ENCODE assay signal across 23 mouse cellular contexts in the genomic region with DNA sequence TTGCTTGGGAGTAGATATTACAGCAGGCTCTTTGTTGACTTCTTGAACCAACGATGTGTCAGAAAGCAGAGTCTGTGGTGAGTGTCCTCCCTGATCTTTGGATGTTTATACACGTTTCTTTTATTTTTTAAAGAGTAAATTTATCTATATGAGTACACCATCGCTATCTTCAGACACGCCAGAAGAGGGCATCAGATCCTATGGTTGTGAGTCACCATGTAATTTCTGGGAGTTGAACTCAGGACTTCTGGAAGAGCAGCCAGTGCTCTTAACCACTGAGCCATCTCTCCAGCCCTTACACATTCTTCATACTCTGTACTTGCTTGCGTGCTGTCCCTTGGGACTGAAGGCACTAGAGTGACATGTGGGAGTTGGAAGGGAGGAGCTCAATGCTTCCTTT. TPM values are rescaled to one million over a fixed set of nuclear protein-coding genes. Genes with fewer than 3 reads are reported as not detected.
"Had no signal": no experiment of that assay in that cellular context is flagged by ENCODE, and none has a peak within 500 bp of the region (broad histone marks: within the 10 kb centered on the region; RNA-seq: fewer than 3 reads in every experiment).

No protein-coding gene starts in this region.

- H3K9ac ChIP-seq: limb, embryonic 12.5 days; liver, embryonic 14.5 days; midbrain, embryonic 13.5 days had no signal

- H3K27me3 ChIP-seq: limb, embryonic 12.5 days; midbrain, embryonic 13.5 days had no signal

- H3K36me3 ChIP-seq: limb, embryonic 12.5 days; midbrain, embryonic 13.5 days had no signal

- H3K27ac ChIP-seq: limb, embryonic 12.5 days; liver, embryonic 14.5 days; midbrain, embryonic 13.5 days had no signal

- H3K4me3 ChIP-seq: limb, embryonic 12.5 days; midbrain, embryonic 13.5 days had no signal

- H3K4me2 ChIP-seq: limb, embryonic 12.5 days; midbrain, embryonic 13.5 days had no signal

- H3K9me3 ChIP-seq: limb, embryonic 12.5 days; midbrain, embryonic 13.5 days had no signal

- H3K4me1 ChIP-seq: limb, embryonic 12.5 days; midbrain, embryonic 13.5 days had no signal

- ATAC-seq: lung, postnatal 0 days; midbrain, embryonic 13.5 days had no signal

- DNase-seq: kidney, adult 9 months; kidney, postnatal 10 days; kidney, postnatal 4 days; liver; lung, adult 2 months; lung, postnatal 36 days; retina, postnatal 1 day; right cerebral cortex, postnatal 4 days; spleen, adult 18-20 months; thymus, adult 18-20 months; thymus, postnatal 14 days had no signal

RNA-seq across cellular contexts. Expression of gene Vmn1r85, which starts 22.7 kb away (rescaled TPM):
- total RNA-seq: layer of hippocampus, postnatal 25 days; left cerebral cortex, postnatal 36 days; megakaryocyte progenitor cell, adult 5-6 weeks; neutrophil, adult 5-6 weeks had no signal
- polyA plus RNA-seq: limb, embryonic 12.5 days; liver, embryonic 14.5 days; lung, adult 2 months; lung, postnatal 0 days; neural tube, embryonic 11.5 days; stomach, embryonic 14.5 days had no signal

RNA-seq across cellular contexts. Expression of gene Vmn1r86, which starts 47.4 kb away (rescaled TPM):
- total RNA-seq: layer of hippocampus, postnatal 25 days; left cerebral cortex, adult 8-10 months; left cerebral cortex, postnatal 36 days; megakaryocyte progenitor cell, adult 5-6 weeks; midbrain, postnatal 0 days; neutrophil, adult 5-6 weeks had no signal
- polyA plus RNA-seq: limb, embryonic 12.5 days; liver, embryonic 14.5 days; lung, adult 2 months; lung, postnatal 0 days; midbrain, embryonic 13.5 days; midbrain, postnatal 0 days; neural tube, embryonic 11.5 days; stomach, embryonic 14.5 days had no signal
